Mouse (Mus musculus): Measurements from ENCODE around the gene Glis3. TPM values are rescaled to one million over a fixed set of nuclear protein-coding genes. Genes with fewer than 3 reads are reported as not detected.

Gene Glis3
- total RNA-seq, 2 experiments from 2014 or later, result 0.38 to 0.43 TPM

DNA sequence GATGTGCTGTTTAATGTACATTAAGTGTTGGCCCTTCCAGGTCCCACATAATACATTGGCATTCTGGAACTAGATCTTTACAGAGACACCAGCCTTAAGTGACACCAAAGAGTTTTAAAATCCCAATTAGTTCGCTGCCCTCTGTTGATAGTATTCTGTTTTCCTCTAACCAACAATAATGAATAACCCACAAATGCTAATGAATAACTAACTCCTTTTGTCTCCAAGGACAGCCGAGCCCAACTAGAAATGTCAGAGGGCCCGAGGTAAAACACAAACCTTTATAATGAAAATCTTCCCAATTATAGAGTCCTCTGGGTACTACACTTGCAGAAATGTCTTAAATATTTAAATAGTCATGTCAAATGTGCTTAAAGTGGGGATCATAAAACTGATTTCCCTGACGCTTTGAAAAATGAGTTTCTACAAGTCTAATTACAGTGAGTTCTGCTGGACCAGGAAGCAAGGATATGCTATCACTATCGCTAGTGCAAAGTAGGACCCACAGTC, 22.1 kb downstream of the Glis3 start:
- ATAC-seq (replicated peaks; ENCODE audit: low FRiP score, poor library complexity, severe bottlenecking), result no peak

- no peak for ATAC-seq (replicated peaks; ENCODE audit: low FRiP score, poor library complexity, severe bottlenecking)
These were observed 23.0 kb downstream of the Glis3 start for GRCm38 (mm10) chr19:28656882-28657281.

DNA sequence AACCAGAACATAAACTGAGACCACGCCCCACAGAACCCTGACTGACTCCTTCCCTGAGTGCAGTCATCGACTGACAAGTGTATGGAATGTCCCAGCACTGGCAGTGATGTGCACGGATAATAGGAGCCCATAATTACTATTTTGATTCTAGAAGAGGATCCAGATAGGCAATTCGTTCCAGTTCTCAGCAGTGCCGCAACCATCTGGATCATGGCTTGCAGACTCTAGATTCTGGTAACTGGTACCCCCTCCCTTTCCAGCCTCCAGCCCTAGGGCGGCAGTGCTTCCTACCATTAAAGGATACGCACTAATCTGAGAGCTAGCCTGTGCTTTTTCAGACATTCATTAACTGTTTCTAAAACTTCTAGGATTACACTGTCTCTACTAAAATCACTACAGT, 24.7 kb downstream of the Glis3 start:
- no peak for ATAC-seq (replicated peaks; ENCODE audit: low FRiP score, poor library complexity, severe bottlenecking)

- no peak for ATAC-seq (replicated peaks; ENCODE audit: low FRiP score, poor library complexity, severe bottlenecking)
These were observed 29.0 kb downstream of the Glis3 start for GRCm38 (mm10) chr19:28650836-28651235.

GRCm38 (mm10) chr19:28649489-28649888, 30.4 kb downstream of the Glis3 start:
- no peak for ATAC-seq (replicated peaks; ENCODE audit: low FRiP score, poor library complexity, severe bottlenecking)

GRCm38 (mm10) chr19:28648881-28649280, 31.0 kb downstream of the Glis3 start:
- ATAC-seq (replicated peaks; ENCODE audit: low FRiP score, poor library complexity, severe bottlenecking), result no peak

DNA sequence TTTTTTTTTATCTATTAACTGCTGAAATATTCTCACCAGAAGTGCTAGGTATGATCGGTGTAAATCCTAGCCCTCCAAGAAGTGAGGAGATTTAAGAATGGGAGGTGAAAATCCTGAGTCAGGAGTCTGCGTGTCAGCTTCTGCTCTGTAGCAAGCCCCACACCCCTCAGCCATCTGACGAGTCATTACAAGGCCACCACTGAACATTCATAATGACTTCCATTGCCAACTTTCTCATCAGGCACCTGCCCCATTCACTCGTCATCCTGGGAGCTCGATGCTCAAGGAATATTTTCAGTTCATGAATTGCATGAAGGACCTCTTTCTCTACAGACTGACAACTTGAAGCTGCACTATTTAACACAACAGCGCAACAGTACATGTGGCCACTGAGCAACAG, 32.5 kb downstream of the Glis3 start:
- no peak for ATAC-seq (replicated peaks; ENCODE audit: low FRiP score, poor library complexity, severe bottlenecking)

GRCm38 (mm10) chr19:28646286-28646685, 33.6 kb downstream of the Glis3 start:
- no peak for ATAC-seq (replicated peaks; ENCODE audit: low FRiP score, poor library complexity, severe bottlenecking)

DNA sequence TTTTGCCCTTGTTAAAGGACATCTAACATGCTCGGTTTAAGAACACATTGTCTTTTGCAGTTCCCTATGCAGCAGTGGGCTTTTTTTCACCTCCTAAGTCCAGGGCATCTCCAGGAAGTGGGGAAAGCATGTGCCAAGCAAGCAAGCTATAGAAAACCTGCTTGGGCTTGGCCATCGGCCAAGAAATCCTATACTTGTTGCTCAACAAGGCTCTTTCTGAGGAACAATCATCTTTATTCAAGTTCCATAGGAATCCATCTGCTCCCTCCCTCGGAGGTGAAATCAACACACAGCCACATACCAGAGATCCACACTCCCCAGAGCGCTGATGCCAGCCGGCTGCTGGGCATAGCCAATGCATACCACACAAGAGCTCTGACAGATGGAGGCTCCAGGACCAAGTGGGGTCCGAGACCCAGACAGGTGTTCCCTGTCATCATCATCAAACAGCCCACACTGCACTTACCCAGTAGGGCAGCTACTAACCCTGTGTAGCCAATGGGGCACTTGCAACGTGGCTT, 39.0 kb downstream of the Glis3 start:
- no peak for ATAC-seq (replicated peaks; ENCODE audit: low FRiP score, poor library complexity, severe bottlenecking)

- ATAC-seq (replicated peaks; ENCODE audit: low FRiP score, poor library complexity, severe bottlenecking), result no peak
These were observed 43.8 kb downstream of the Glis3 start for GRCm38 (mm10) chr19:28635991-28636553.

DNA sequence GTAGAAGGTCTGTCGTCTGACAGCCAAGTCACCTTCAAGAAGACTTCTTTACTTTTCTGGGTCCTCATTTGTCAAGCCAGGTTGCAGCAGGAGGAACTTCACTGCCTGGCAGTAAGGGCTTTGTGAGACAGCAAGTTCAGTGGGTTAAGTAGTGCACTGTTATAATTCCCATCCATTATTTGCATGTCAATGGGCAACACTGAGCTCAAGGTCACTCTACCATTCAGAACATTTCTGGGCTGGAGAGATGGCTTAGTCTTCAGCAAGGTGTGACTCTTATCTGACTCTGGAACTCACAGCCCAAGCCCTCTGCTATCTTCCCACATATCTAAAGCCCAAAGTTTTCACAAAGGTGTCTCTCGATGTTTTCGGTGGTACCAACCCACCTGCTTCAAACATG, 44.9 kb downstream of the Glis3 start:
- ATAC-seq (replicated peaks; ENCODE audit: low FRiP score, poor library complexity, severe bottlenecking), result no peak

DNA sequence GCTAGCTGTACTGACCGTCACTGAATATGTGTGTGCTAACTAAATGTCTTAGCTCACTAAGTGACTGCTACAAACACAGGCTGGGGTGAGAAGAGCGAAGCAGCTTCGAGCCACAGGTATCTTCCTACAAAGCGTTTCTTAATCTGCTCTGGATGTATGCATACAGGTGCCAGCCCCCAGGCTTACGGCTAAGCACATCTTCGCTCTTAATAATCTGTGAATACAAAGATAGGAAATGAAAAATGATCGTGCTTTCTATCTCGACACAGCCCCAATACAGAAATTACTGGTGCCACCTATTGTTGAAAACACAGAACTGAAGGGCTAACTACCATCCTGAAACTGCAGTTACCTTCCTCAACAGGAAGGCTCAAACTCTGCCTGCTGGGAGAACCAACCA, 51.5 kb downstream of the Glis3 start:
- ATAC-seq (replicated peaks; ENCODE audit: low FRiP score, poor library complexity, severe bottlenecking), result no peak

GRCm38 (mm10) chr19:28626189-28626588, 53.7 kb downstream of the Glis3 start:
- ATAC-seq (replicated peaks; ENCODE audit: low FRiP score, poor library complexity, severe bottlenecking), result no peak

- ATAC-seq (replicated peaks; ENCODE audit: low FRiP score, poor library complexity, severe bottlenecking), result no peak
These were observed 55.3 kb downstream of the Glis3 start for GRCm38 (mm10) chr19:28624571-28624970.

DNA sequence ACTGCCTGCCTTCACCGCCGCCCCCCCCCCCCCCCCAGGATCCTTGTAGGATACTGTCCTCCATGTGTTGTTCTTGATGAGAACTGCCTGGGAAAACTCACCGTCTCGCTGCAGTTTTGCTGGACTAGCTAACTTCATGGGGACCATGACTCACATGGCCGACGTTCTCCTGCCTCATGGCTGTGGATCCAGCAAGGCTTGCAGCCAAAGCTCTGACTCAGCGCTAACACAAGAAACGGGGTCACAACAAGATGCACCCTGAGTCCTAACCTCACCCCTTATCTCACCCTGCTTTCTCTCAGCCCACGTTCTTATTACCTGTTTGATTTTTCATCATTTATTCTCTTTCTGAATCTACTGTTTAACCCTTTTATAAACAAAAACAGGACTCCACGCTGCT, 56.2 kb downstream of the Glis3 start:
- ATAC-seq (replicated peaks; ENCODE audit: low FRiP score, poor library complexity, severe bottlenecking), result no peak

DNA sequence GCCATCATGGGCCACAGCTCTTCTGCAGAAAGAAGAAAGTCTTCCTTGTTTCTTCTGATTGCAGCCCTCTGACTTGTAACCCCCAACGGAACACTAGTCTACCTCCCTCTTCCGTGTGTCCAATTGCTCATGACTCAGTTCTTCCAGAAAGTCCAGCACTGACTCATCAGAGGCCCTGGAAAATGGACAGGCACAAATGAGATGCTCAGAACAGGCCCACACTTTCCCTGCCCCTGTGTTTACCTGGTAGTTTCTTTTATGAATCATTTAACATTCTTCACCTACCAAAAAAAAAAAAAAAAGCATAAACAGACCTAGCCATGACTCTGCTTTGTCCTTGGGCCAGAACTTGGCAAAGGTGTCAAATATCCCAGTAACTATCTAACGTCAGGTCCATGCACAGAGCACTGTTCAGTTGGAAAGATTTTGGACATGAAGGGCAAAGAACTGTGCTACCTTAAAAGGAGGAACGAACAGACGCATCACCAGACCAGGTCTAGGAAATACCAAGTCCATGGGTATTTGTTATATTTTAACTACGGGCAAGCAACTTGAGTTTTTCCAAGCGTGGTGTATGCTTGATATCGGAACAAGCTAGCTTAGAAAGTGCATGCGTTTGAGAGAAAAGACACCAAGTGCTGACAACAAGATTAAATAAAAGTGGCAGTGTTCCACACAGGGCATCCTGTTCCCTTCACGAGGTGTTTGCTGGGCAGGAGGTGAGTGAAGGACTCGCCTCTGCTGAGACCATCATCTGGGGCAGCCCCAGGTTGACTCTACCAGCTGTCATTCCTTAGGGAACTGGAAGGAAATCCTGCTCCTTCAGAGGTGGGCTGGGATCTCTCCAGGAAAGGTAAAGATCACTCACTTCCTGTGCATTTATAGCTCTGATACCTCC, 58.0 kb downstream of the Glis3 start:
- ATAC-seq (replicated peaks; ENCODE audit: low FRiP score, poor library complexity, severe bottlenecking), result no peak

DNA sequence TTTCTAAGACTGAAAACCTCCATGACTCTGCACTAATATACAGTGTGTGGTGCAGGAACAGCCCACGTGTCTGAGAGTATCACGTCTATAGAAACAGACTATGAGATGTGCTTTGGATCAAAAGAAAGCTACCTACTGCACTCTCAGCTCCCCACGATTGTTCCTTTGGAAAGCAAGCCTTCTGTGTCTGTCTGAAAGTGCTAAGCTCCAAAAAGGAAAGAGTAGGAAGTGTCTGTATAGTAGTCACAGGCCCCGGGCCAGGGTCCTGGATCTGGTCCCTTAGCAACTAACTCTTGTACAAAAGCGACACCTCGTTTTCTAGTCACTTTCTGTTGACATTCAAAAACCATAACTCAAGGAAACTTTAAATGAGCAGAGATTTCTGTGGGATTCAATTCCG, 62.1 kb downstream of the Glis3 start:
- no peak for ATAC-seq (replicated peaks; ENCODE audit: low FRiP score, poor library complexity, severe bottlenecking)

- no peak for ATAC-seq (replicated peaks; ENCODE audit: low FRiP score, poor library complexity, severe bottlenecking)
These were observed 62.7 kb downstream of the Glis3 start for GRCm38 (mm10) chr19:28617191-28617590.

DNA sequence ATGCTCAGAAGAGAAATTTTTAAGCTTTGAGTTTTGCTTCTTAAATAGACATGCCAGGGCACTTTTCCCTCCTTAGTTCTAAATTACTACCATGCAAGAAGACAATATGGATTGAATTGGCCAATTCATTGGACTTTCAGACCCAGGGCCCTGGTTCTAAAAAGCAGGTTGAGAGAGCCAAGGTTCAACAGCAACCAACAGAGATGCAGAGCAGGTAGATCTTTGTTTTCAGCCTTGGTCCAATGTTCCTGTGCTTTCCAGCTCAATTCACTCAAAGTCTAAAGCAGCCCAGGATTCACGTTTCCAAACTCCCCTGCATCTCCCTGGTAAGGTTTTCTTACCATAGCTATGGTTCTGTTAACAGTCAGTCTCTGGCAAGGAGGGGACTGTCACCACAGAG, 63.4 kb downstream of the Glis3 start:
- ATAC-seq (replicated peaks; ENCODE audit: low FRiP score, poor library complexity, severe bottlenecking), result no peak

DNA sequence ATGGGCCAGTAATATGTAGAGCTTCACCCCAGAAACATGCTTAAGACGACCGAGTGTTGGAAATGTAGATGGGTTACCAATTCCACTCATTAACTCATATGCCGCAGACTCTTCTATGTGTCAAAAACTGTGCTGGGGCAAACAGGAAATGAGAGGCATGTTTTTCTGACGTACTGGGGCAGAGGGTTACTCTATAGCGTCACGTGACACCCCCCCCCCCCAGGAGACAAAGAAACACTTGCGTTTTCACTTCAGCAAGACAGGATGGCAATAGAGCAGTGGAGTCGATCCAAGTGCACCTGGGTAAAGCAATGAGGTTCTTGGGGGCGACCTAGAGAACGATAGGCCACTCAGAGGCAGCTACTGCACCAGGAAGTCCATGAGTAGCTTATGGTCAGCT, 67.6 kb downstream of the Glis3 start:
- no peak for ATAC-seq (replicated peaks; ENCODE audit: low FRiP score, poor library complexity, severe bottlenecking)

- no peak for ATAC-seq (replicated peaks; ENCODE audit: low FRiP score, poor library complexity, severe bottlenecking)
These were observed 71.1 kb downstream of the Glis3 start for GRCm38 (mm10) chr19:28608747-28609146.

Data from erythroblast, adult 5-6 weeks (primary cell).